Mouse (Mus musculus): ENCODE data around the gene Wfdc21.

DNA sequence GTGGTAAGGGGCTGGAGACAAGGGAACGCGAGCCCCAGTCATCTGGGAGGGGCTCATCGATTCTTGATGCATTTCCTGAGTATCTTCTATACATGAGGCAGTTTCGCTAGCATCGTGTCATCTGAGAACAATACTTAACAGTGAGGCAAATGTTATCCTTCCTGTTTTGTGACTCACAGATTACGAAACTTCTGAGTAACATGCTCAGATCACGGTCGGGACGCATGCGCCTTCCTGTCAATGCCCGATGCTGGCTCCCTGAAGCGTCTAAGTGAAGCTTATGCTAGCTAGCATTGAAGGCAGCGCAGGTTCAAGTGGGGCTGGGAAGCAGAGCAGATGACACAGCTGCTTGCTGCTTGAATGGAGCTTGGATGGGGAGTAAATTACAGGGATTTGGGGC lies 42.5 kb downstream of the Wfdc21 start:
- TF ChIP-seq USF1 (IDR thresholded peaks at IDR 0.05; ENCODE audit: low read depth) (no peak), POLR2A (IDR thresholded peaks at IDR 0.05; ENCODE audit: insufficient read length, low read depth) (peak; percentile 54), E2F4 (IDR thresholded peaks at IDR 0.05; ENCODE audit: insufficient read depth) (no peak), MYOD1 (IDR thresholded peaks at IDR 0.05; ENCODE audit: control insufficient read depth in 1 of 3, insufficient read length in 2 of 3, low read depth in 2 of 3) (no peak), MAX (IDR thresholded peaks at IDR 0.05; ENCODE audit: low read depth) (no peak), SRF (IDR thresholded peaks at IDR 0.05; ENCODE audit: control insufficient read depth, insufficient read length, low read depth) (no peak)
